Mouse (Mus musculus) frontal cortex, postnatal 14 days (tissue): ENCODE data around the gene Limk2.

Experiments used
- DNase-seq, 2 experiments: peaks; one replicate each; pipeline ENCODE4 v3.0.0; 2022; ENCODE audit warnings: low spot score in 2 of 2

Limk2 gene

GRCm38 (mm10) chr11:3371599-3372295 is 37.2 kb downstream of the Limk2 start:
- DNase-seq: no peak

- DNase-seq: peak; percentile 73 to 78
These were observed 37.9 kb downstream of the Limk2 start for GRCm38 (mm10) chr11:3370928-3371598.

- no peak for DNase-seq
These were observed 38.8 kb downstream of the Limk2 start for GRCm38 (mm10) chr11:3370162-3370561.

GRCm38 (mm10) chr11:3369449-3369848 is 39.5 kb downstream of the Limk2 start:
- no peak for DNase-seq

GRCm38 (mm10) chr11:3368983-3369382 is 40.0 kb downstream of the Limk2 start:
- no peak for DNase-seq

GRCm38 (mm10) chr11:3366411-3366810 is 42.6 kb downstream of the Limk2 start:
- DNase-seq: no peak

- no peak for DNase-seq
These were observed 46.1 kb downstream of the Limk2 start for GRCm38 (mm10) chr11:3362854-3363253.

GRCm38 (mm10) chr11:3352990-3353585 is 55.9 kb downstream of the Limk2 start:
- no peak for DNase-seq

- no peak for DNase-seq
These were observed 56.9 kb downstream of the Limk2 start for GRCm38 (mm10) chr11:3352131-3352530.

GRCm38 (mm10) chr11:3349343-3349695 is 59.7 kb downstream of the Limk2 start:
- DNase-seq: no peak

GRCm38 (mm10) chr11:3348576-3349342 is 60.2 kb downstream of the Limk2 start:
- DNase-seq: no peak

GRCm38 (mm10) chr11:3347835-3348195 is 61.2 kb downstream of the Limk2 start:
- no peak for DNase-seq

GRCm38 (mm10) chr11:3347091-3347834 is 61.7 kb downstream of the Limk2 start:
- DNase-seq: peak; percentile 62 to 79

- no peak for DNase-seq
These were observed 62.6 kb downstream of the Limk2 start for GRCm38 (mm10) chr11:3346351-3346750.

GRCm38 (mm10) chr11:3344916-3345315 is 64.1 kb downstream of the Limk2 start:
- DNase-seq: no peak

- DNase-seq: no peak
These were observed 67.5 kb downstream of the Limk2 start for GRCm38 (mm10) chr11:3341476-3341875.

GRCm38 (mm10) chr11:3337961-3338360 is 71.0 kb downstream of the Limk2 start:
- no peak for DNase-seq

GRCm38 (mm10) chr11:3337173-3337955 is 71.6 kb downstream of the Limk2 start:
- peak in 1 of 2 experiments; percentile 59 for DNase-seq

GRCm38 (mm10) chr11:3336602-3337001 is 72.4 kb downstream of the Limk2 start:
- DNase-seq: no peak

GRCm38 (mm10) chr11:3335651-3336216 is 73.3 kb downstream of the Limk2 start:
- no peak for DNase-seq
